Comparison of ENCODE assay signal across 19 mouse cellular contexts in genomic region chr14:31240528-31240927, GRCm38 (mm10). TPM values are rescaled to one million over a fixed set of nuclear protein-coding genes. Genes with fewer than 3 reads are reported as not detected.
"Had no signal": no experiment of that assay in that cellular context is flagged by ENCODE, and none has a peak within 500 bp of the region (broad histone marks: within the 10 kb centered on the region; RNA-seq: fewer than 3 reads in every experiment).

No protein-coding gene starts in this region.

- H3K4me1 ChIP-seq: limb, embryonic 13.5 days; midbrain, embryonic 10.5 days; midbrain, embryonic 13.5 days; stomach, embryonic 15.5 days had no signal

- H3K27ac ChIP-seq: limb, embryonic 13.5 days; liver, embryonic 14.5 days; macrophage; midbrain, embryonic 10.5 days; midbrain, embryonic 13.5 days; stomach, embryonic 15.5 days had no signal

- DNase-seq: kidney, adult 18-20 months; kidney, adult 9 months; kidney, postnatal 14 days; kidney, postnatal 4 days; left cerebral cortex, postnatal 4 days; liver, postnatal 0 days; lung, embryonic 14.5 days; thymus, postnatal 36 days had no signal

- ATAC-seq: liver, postnatal 0 days; lung, postnatal 0 days; midbrain, embryonic 13.5 days; midbrain, embryonic 16.5 days had no signal

- H3K27me3 ChIP-seq: limb, embryonic 13.5 days; midbrain, embryonic 13.5 days; stomach, embryonic 15.5 days had no signal

- H3K4me2 ChIP-seq: limb, embryonic 13.5 days; liver, embryonic 11.5 days; lung, embryonic 14.5 days; midbrain, embryonic 13.5 days; stomach, embryonic 15.5 days had no signal

- H3K9ac ChIP-seq: limb, embryonic 13.5 days; liver, embryonic 14.5 days; liver, postnatal 0 days; lung, embryonic 14.5 days; midbrain, embryonic 13.5 days; stomach, embryonic 15.5 days had no signal

- H3K36me3 ChIP-seq: midbrain, embryonic 10.5 days; midbrain, embryonic 13.5 days; stomach, embryonic 15.5 days had no signal

- H3K9me3 ChIP-seq: limb, embryonic 13.5 days; midbrain, embryonic 10.5 days; midbrain, embryonic 13.5 days; stomach, embryonic 15.5 days had no signal

- H3K4me3 ChIP-seq: limb, embryonic 13.5 days; midbrain, embryonic 10.5 days; midbrain, embryonic 13.5 days; stomach, embryonic 15.5 days had no signal

RNA-seq across cellular contexts. Expression of gene Sema3g, which starts 22.9 kb away (rescaled TPM):
- total RNA-seq: megakaryocyte, adult 5-6 weeks; monocyte, adult 5-6 weeks had no signal
- polyA plus RNA-seq: liver, embryonic 11.5 days; macrophage had no signal

RNA-seq across cellular contexts. Expression of gene Tnnc1, which starts 32.4 kb away (rescaled TPM):
- total RNA-seq: monocyte, adult 5-6 weeks had no signal
